Mouse (Mus musculus): Measurements from ENCODE around the gene Abca13. TPM values are rescaled to one million over a fixed set of nuclear protein-coding genes. Genes with fewer than 3 reads are reported as not detected.

Abca13 gene
- polyA plus RNA-seq, 1 experiment from 2014 or later: 0.01 TPM

GRCm38 (mm10) chr11:9666648-9667255, 475.0 kb downstream of the Abca13 start:
- Histone ChIP-seq H3K27me3 (ENCODE audit: low read depth, poor library complexity, severe bottlenecking) (no peaks in the 10 kb centered on the region), H3K9me3 (replicated peaks) (no peaks in the 10 kb centered on the region), H3K27ac (no peak overlapping the region), H3K4me3 (no peak overlapping the region), H3K4me1 (no peaks in the 10 kb centered on the region), H3K36me3 (no peaks in the 10 kb centered on the region)
- no peak for DNase-seq (ENCODE audit: low spot score)
- WGBS: 87% methylated on average over 3 of the region's 3 CpGs

GRCm38 (mm10) chr11:9669430-9669829, 477.7 kb downstream of the Abca13 start:
- H3K4me1 ChIP-seq: no peaks in the 10 kb centered on the region
- no peak overlapping the region for H3K27ac ChIP-seq
- no peaks in the 10 kb centered on the region for H3K36me3 ChIP-seq
- 78% methylated on average over 1 of the region's 1 CpGs for WGBS
- H3K9me3 ChIP-seq (replicated peaks): no peaks in the 10 kb centered on the region
- no peaks in the 10 kb centered on the region for H3K27me3 ChIP-seq (ENCODE audit: low read depth, poor library complexity, severe bottlenecking)
- DNase-seq (ENCODE audit: low spot score): no peak
- no peak overlapping the region for H3K4me3 ChIP-seq

- no peaks in the 10 kb centered on the region for H3K9me3 ChIP-seq (replicated peaks)
- 90% methylated on average over 2 of the region's 2 CpGs for WGBS
- no peaks in the 10 kb centered on the region for H3K4me1 ChIP-seq
- no peaks in the 10 kb centered on the region for H3K27me3 ChIP-seq (ENCODE audit: low read depth, poor library complexity, severe bottlenecking)
- H3K27ac ChIP-seq: no peak overlapping the region
- no peak for DNase-seq (ENCODE audit: low spot score)
- no peaks in the 10 kb centered on the region for H3K36me3 ChIP-seq
- no peak overlapping the region for H3K4me3 ChIP-seq
These were observed 493.2 kb downstream of the Abca13 start for GRCm38 (mm10) chr11:9684952-9685351.

- H3K4me1 ChIP-seq: no peaks in the 10 kb centered on the region
- no peak for DNase-seq (ENCODE audit: low spot score)
- H3K27ac ChIP-seq: no peak overlapping the region
- H3K9me3 ChIP-seq (replicated peaks): no peaks in the 10 kb centered on the region
- no peaks in the 10 kb centered on the region for H3K27me3 ChIP-seq (ENCODE audit: low read depth, poor library complexity, severe bottlenecking)
- H3K4me3 ChIP-seq: no peak overlapping the region
- no peaks in the 10 kb centered on the region for H3K36me3 ChIP-seq
- 81% methylated on average over 3 of the region's 3 CpGs for WGBS
These were observed 513.4 kb downstream of the Abca13 start for GRCm38 (mm10) chr11:9705190-9705589.

- WGBS: 78% methylated on average over 2 of the region's 2 CpGs
- Histone ChIP-seq H3K9me3 (replicated peaks) (no peaks in the 10 kb centered on the region), H3K4me1 (no peaks in the 10 kb centered on the region), H3K36me3 (no peaks in the 10 kb centered on the region), H3K27ac (no peak overlapping the region), H3K4me3 (no peak overlapping the region), H3K27me3 (ENCODE audit: low read depth, poor library complexity, severe bottlenecking) (no peaks in the 10 kb centered on the region)
- DNase-seq (ENCODE audit: low spot score): no peak
These were observed 536.2 kb downstream of the Abca13 start for GRCm38 (mm10) chr11:9727810-9728490.

GRCm38 (mm10) chr11:9731300-9731699, 539.6 kb downstream of the Abca13 start:
- 78% methylated on average over 1 of the region's 1 CpGs for WGBS
- no peak overlapping the region for H3K4me3 ChIP-seq
- H3K9me3 ChIP-seq (replicated peaks): no peaks in the 10 kb centered on the region
- H3K4me1 ChIP-seq: no peaks in the 10 kb centered on the region
- no peak for DNase-seq (ENCODE audit: low spot score)
- no peaks in the 10 kb centered on the region for H3K27me3 ChIP-seq (ENCODE audit: low read depth, poor library complexity, severe bottlenecking)
- H3K27ac ChIP-seq: no peak overlapping the region
- H3K36me3 ChIP-seq: no peaks in the 10 kb centered on the region

Other genes with a start within 250 kb of the Abca13 start
- not detected in 2 replicates for gene Pkd1l1, start 218.7 kb upstream of the Abca13 start, polyA plus RNA-seq (2016; fragmentation: Nextera tagmentation; extraction: Ambion mirVana)
- 22.6 and 25.3 TPM in 2 replicates for gene Hus1, start 180.8 kb upstream of the Abca13 start, polyA plus RNA-seq (2016; fragmentation: Nextera tagmentation; extraction: Ambion mirVana)
- 0.09 and 0.25 TPM in 2 replicates for gene Gm11992, start 143.3 kb upstream of the Abca13 start, polyA plus RNA-seq (2016; fragmentation: Nextera tagmentation; extraction: Ambion mirVana)
- not detected in 2 replicates for gene Sun3, start 143.0 kb upstream of the Abca13 start, polyA plus RNA-seq (2016; fragmentation: Nextera tagmentation; extraction: Ambion mirVana)
- 5.0 and 5.2 TPM in 2 replicates for gene Upp1, start 73.8 kb upstream of the Abca13 start, polyA plus RNA-seq (2016; fragmentation: Nextera tagmentation; extraction: Ambion mirVana)

All from limb, embryonic 10.5 days (tissue).